Mouse (Mus musculus): ENCODE results near the gene Gpx5. TPM values are rescaled to one million over a fixed set of nuclear protein-coding genes. Genes with fewer than 3 reads are reported as not detected.

The Gpx5 gene
- not detected in 2 replicates for polyA plus RNA-seq (2012; ENCODE audit: low replicate concordance)

DNA sequence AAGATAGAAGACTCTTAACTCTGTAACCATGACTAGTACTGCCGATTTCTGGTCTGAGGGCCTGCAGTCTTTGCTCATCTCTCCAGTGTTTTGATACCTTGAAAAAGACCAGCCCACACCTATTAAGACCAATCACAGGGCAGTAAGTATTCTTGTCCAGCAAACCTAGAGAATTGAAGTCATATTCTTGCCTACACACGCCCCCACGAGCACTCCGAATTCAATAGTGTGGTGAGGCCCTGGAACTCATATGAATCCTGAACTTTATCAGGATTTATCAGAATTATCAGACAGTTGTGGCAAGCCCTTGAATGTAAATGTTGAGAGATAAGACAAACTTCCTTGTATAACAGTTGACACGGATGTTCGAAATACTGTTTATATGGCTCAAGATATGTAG is at the start of gene Gpx5:
Gpx5 (minus strand) TSS at position 101 of the 400 bp plus-strand sequence.

DNA sequence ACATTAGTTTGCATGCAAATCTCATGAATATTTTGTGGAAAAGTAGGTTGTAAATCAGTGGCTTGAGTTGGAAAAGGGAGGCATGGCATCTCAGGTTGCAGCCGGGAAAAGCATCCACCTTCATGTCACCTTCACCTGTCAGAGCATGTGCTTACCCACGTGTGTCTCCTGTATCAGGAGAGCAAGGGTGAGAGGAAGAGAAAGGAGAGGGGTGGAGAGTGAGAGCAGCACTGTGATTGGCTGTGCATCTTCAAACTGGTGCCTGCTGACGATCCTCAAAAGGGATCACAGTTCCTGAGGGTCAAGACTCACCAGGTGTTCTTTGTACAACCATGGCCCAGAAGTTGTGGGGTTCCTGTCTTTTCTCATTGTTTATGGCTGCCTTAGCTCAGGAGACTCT is 19.4 kb upstream of the Gpx5 start, which contains the start of gene Gpx6:
Gpx6 (plus strand) TSS at position 200 of the 400 bp plus-strand sequence.

Other genes starting within 250 kb of the Gpx5 start
- not detected in 2 replicates for gene Olfr1370, start 217.8 kb downstream of the Gpx5 start, polyA plus RNA-seq (2012; ENCODE audit: low replicate concordance)
- gene Olfr1369-ps1, start 181.2 kb downstream of the Gpx5 start, polyA plus RNA-seq (2012; ENCODE audit: low replicate concordance): not detected in 2 replicates
- gene Olfr263, start 163.1 kb downstream of the Gpx5 start, polyA plus RNA-seq (2012; ENCODE audit: low replicate concordance): not detected in 2 replicates
- gene Olfr1368, start 146.9 kb downstream of the Gpx5 start, polyA plus RNA-seq (2012; ENCODE audit: low replicate concordance): not detected in 2 replicates
- gene Trim27, start 113.3 kb downstream of the Gpx5 start, polyA plus RNA-seq (2012; ENCODE audit: low replicate concordance): 116 TPM in 2 replicates
- gene Gpx6, start 19.4 kb upstream of the Gpx5 start, polyA plus RNA-seq (2012; ENCODE audit: low replicate concordance): not detected in 2 replicates
- not detected in 2 replicates for gene Olfr1367, start 54.2 kb upstream of the Gpx5 start, polyA plus RNA-seq (2012; ENCODE audit: low replicate concordance)
- gene Zscan12, start 70.1 kb upstream of the Gpx5 start, polyA plus RNA-seq (2012; ENCODE audit: low replicate concordance): 1.4 and 1.5 TPM in 2 replicates
- 4.3 and 6.0 TPM in 2 replicates for gene Zkscan3, start 110.0 kb upstream of the Gpx5 start, polyA plus RNA-seq (2012; ENCODE audit: low replicate concordance)
- gene Pgbd1, start 148.3 kb upstream of the Gpx5 start, polyA plus RNA-seq (2012; ENCODE audit: low replicate concordance): 0.08 and 0.80 TPM in 2 replicates
- 2.7 and 3.7 TPM in 2 replicates for gene Zscan26, start 161.0 kb upstream of the Gpx5 start, polyA plus RNA-seq (2012; ENCODE audit: low replicate concordance)
- gene Nkapl, start 175.8 kb upstream of the Gpx5 start, polyA plus RNA-seq (2012; ENCODE audit: low replicate concordance): 4.1 and 6.4 TPM in 2 replicates
- gene Zkscan4, start 186.2 kb upstream of the Gpx5 start, polyA plus RNA-seq (2012; ENCODE audit: low replicate concordance): not detected in 2 replicates
- not detected in 2 replicates for gene Gm10065, start 186.7 kb upstream of the Gpx5 start, polyA plus RNA-seq (2012; ENCODE audit: low replicate concordance)
- gene AK157302, start 202.5 kb upstream of the Gpx5 start, polyA plus RNA-seq (2012; ENCODE audit: low replicate concordance): not detected in 2 replicates
- gene Gm11273, start 208.7 kb upstream of the Gpx5 start, polyA plus RNA-seq (2012; ENCODE audit: low replicate concordance): 8.3 and 12.1 TPM in 2 replicates
- gene Zkscan8, start 238.4 kb upstream of the Gpx5 start, polyA plus RNA-seq (2012; ENCODE audit: low replicate concordance): 0.74 and 1.9 TPM in 2 replicates

All from leukemia stem cell, adult 10-12 weeks (primary cell).